Comparison of ENCODE assay signal across 8 mouse cellular contexts in genomic region chr3:35693039-35693438, GRCm38 (mm10).
DNase-seq lines count a peak whose midpoint lies in the region; ATAC-seq lines count a peak whose summit lies in the region.

No protein-coding gene starts in this region.

- WGBS in embryonic facial prominence, embryonic 11.5 days = 43% methylated on average over 6 of the region's 6 CpGs
- 39% methylated on average over 6 of the region's 6 CpGs for WGBS in heart, embryonic 16.5 days
- WGBS in large intestine, adult 2 months = 30% methylated on average over 6 of the region's 6 CpGs
- WGBS in neural tube, embryonic 15.5 days = 59% methylated on average over 6 of the region's 6 CpGs

- H3K4me2 ChIP-seq in embryonic facial prominence, embryonic 11.5 days (ENCODE audit: low read depth, low read length) = no peak overlapping the region
- H3K4me2 ChIP-seq in heart, embryonic 16.5 days (ENCODE audit: low read depth, low read length) = no peak overlapping the region
- no peak overlapping the region for H3K4me2 ChIP-seq in neural tube, embryonic 15.5 days

- DNase-seq in B cell, adult 2 months = peak; percentile 85 to 90
- DNase-seq in adrenal gland, adult 8-10 months = peak; percentile 46
- DNase-seq in embryonic facial prominence, embryonic 11.5 days (ENCODE audit: low spot score) = peak; percentile 77
- DNase-seq in large intestine, adult 2 months (ENCODE audit: low read depth, low spot score) = peak; percentile 82
- peak; percentile 76 to 79 for DNase-seq in lung, adult 18-20 months
- DNase-seq in testis, postnatal 10 days (ENCODE audit: low spot score) = peak; percentile 73

- no peaks in the 10 kb centered on the region for H3K27me3 ChIP-seq in embryonic facial prominence, embryonic 11.5 days (ENCODE audit: control insufficient read depth, insufficient read depth, low read length)
- H3K27me3 ChIP-seq in heart, embryonic 16.5 days (ENCODE audit: control insufficient read depth, insufficient read depth, low read length) = no peaks in the 10 kb centered on the region
- H3K27me3 ChIP-seq in neural tube, embryonic 15.5 days (replicated peaks) = no peaks in the 10 kb centered on the region

- no peak overlapping the region for H3K27ac ChIP-seq in embryonic facial prominence, embryonic 11.5 days (replicated peaks; ENCODE audit: low read depth, low read length)
- no peak overlapping the region for H3K27ac ChIP-seq in heart, embryonic 16.5 days (ENCODE audit: low read length)
- H3K27ac ChIP-seq in neural tube, embryonic 15.5 days (replicated peaks) = no peak overlapping the region

- H3K4me3 ChIP-seq in embryonic facial prominence, embryonic 11.5 days (ENCODE audit: low read depth, low read length) = no peak overlapping the region
- no peak overlapping the region for H3K4me3 ChIP-seq in heart, embryonic 16.5 days (ENCODE audit: low read length)
- H3K4me3 ChIP-seq in neural tube, embryonic 15.5 days (replicated peaks) = no peak overlapping the region

- ATAC-seq in embryonic facial prominence, embryonic 11.5 days (replicated peaks; ENCODE audit: insufficient number of reproducible peaks, low FRiP score, low TSS enrichment, low read depth) = 0 out of 2 replicates have a peak, but pooled peaks have one; percentile 23
- peak; percentile 73 for ATAC-seq in heart, embryonic 16.5 days (replicated peaks; ENCODE audit: extremely low read depth, insufficient read depth, low FRiP score)
- ATAC-seq in neural tube, embryonic 15.5 days (ENCODE audit: low FRiP score) = peak; percentile 55; the same call in 1 of the 2 replicates

- no peaks in the 10 kb centered on the region for H3K9me3 ChIP-seq in embryonic facial prominence, embryonic 11.5 days (replicated peaks; ENCODE audit: control insufficient read depth, low read length)
- H3K9me3 ChIP-seq in heart, embryonic 16.5 days (replicated peaks; ENCODE audit: control insufficient read depth, low read length) = no peaks in the 10 kb centered on the region
- H3K9me3 ChIP-seq in neural tube, embryonic 15.5 days (replicated peaks) = no peaks in the 10 kb centered on the region

- no peak overlapping the region for H3K9ac ChIP-seq in embryonic facial prominence, embryonic 11.5 days (replicated peaks; ENCODE audit: low read length)
- no peak overlapping the region for H3K9ac ChIP-seq in heart, embryonic 16.5 days (ENCODE audit: low read length)
- H3K9ac ChIP-seq in neural tube, embryonic 15.5 days (replicated peaks) = no peak overlapping the region

- H3K36me3 ChIP-seq in embryonic facial prominence, embryonic 11.5 days (replicated peaks; ENCODE audit: control insufficient read depth, insufficient read depth, low read depth, low read length) = no peaks in the 10 kb centered on the region
- H3K36me3 ChIP-seq in heart, embryonic 16.5 days (ENCODE audit: control insufficient read depth, insufficient read depth) = no peaks in the 10 kb centered on the region
- no peaks in the 10 kb centered on the region for H3K36me3 ChIP-seq in neural tube, embryonic 15.5 days

- no peaks in the 10 kb centered on the region for H3K4me1 ChIP-seq in embryonic facial prominence, embryonic 11.5 days (ENCODE audit: control insufficient read depth, insufficient read depth, low read length)
- no peaks in the 10 kb centered on the region for H3K4me1 ChIP-seq in heart, embryonic 16.5 days (ENCODE audit: control insufficient read depth, insufficient read depth, low read length)
- no peaks in the 10 kb centered on the region for H3K4me1 ChIP-seq in neural tube, embryonic 15.5 days

Comparison
In these comparisons a context has a peak if more than half of its experiments do, and no peak if none do; other contexts are left out.
1. ATAC-seq: peak in every context shown above with its lines; median percentile 73 in heart, embryonic 16.5 days; 55 in neural tube, embryonic 15.5 days; 23 in embryonic facial prominence, embryonic 11.5 days.